Mouse (Mus musculus): ENCODE data around the gene Cstad.

- TF ChIP-seq CTCF (IDR thresholded peaks at IDR 0.05; ENCODE audit: control insufficient read depth, insufficient read depth, low read length) (no peak), POLR2A (IDR thresholded peaks at IDR 0.05; ENCODE audit: borderline replicate concordance, control insufficient read depth, low read depth, low read length) (no peak)
Measured at GRCm38 (mm10) chr2:30623873-30624272, 29.0 kb downstream of the Cstad start.

All from bone marrow, adult 2 months (tissue).